Mouse (Mus musculus) embryo, embryonic 9.5 days (tissue): ENCODE measurements around the gene Slc25a3.
A peak's percentile ranks its signal among the peaks of the same experiment; 100 is the strongest.

Source experiments
- DNase-seq: peaks from one replicate; pipeline ENCODE4 v3.0.0-alpha.2; 2017; ENCODE audit errors: extremely low spot score

The Slc25a3 gene

GRCm38 (mm10) chr10:91094251-91095104 is 29.4 kb downstream of the Slc25a3 start:
- DNase-seq = no peak

GRCm38 (mm10) chr10:91092812-91093211 is 31.0 kb downstream of the Slc25a3 start:
- no peak for DNase-seq

GRCm38 (mm10) chr10:91083393-91083927 is 40.4 kb downstream of the Slc25a3 start:
- no peak for DNase-seq

- DNase-seq = peak; percentile 100
Measured at GRCm38 (mm10) chr10:91082550-91083392, 41.1 kb downstream of the Slc25a3 start, which contains the start of the genes Apaf1 and Ikbip. Gene Apaf1, minus strand, starts transcription at chr10:91082770. Gene Ikbip, plus strand, starts transcription at chr10:91082940.

- DNase-seq = no peak
Measured at GRCm38 (mm10) chr10:91081959-91082507, 41.8 kb downstream of the Slc25a3 start.

- no peak for DNase-seq
Measured at GRCm38 (mm10) chr10:91080540-91080939, 43.3 kb downstream of the Slc25a3 start.

GRCm38 (mm10) chr10:91076667-91077066 is 47.2 kb downstream of the Slc25a3 start:
- DNase-seq = no peak

- DNase-seq = no peak
Measured at GRCm38 (mm10) chr10:91073345-91073744, 50.5 kb downstream of the Slc25a3 start.

GRCm38 (mm10) chr10:91071768-91072167 is 52.1 kb downstream of the Slc25a3 start:
- no peak for DNase-seq
